Mouse (Mus musculus) megakaryocyte, embryonic 14.5 days (primary cell): ENCODE measurements at regions not wholly inside any gene's neighbourhood (a gene's known extent, or its start where the extent isn't known, plus 50 kb on each side); places are given as distances from the start of the nearest gene placed in this dataset.

ENCODE experiments used
- FLI1 ChIP-seq: IDR thresholded peaks from 2 replicates; pipeline ENCODE4 v1.6.1; 2012; ENCODE audit warnings: low read length, inconsistent platforms, mixed read lengths
- GATA1 ChIP-seq: IDR thresholded peaks from 3 replicates; pipeline ENCODE4 v1.6.1; 2012; ENCODE audit warnings: mixed read lengths, low read length, inconsistent platforms, borderline replicate concordance

GRCm38 (mm10) chr5:119619906-119620305 lies 50.6 kb upstream of the Tbx3 start:
- TF ChIP-seq FLI1 (no peak), GATA1 (no peak)
